In the genomic region with DNA sequence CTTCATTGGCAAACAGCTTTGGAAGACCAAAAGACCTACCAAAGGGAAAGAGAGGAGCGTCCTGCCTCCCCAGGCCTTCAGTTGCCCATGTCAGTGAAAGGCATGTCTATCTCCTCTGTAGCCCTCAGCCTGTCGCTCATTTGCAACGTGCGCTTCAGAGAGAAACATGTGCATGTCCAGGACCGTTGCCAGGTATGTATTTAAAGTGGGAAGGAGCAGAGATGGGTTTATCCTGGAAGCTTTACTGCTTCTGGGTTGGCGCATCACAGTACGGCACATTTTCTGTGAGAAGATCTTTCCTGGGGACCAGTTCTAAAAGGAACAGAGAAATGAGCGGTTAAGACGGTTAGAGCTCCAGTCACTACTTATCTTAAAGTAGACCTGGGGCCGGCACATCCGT, we compare ENCODE assay signal across 20 mouse cellular contexts.
"Had no signal": no experiment of that assay in that cellular context is flagged by ENCODE, and none has a peak within 500 bp of the region (broad histone marks: within the 10 kb centered on the region; RNA-seq: fewer than 3 reads in every experiment).

No protein-coding gene starts in this region.

- ATAC-seq: forebrain, embryonic 13.5 days; forebrain, embryonic 14.5 days; forebrain, embryonic 15.5 days; forebrain, embryonic 16.5 days; forebrain, postnatal 0 days had no signal

- DNase-seq: cerebellum, adult 9-10 months; cerebellum, adult 9-11 months; cerebellum, postnatal 10 days; cerebellum, postnatal 14 days; cerebellum, postnatal 25 days; cerebellum, postnatal 36 days; embryo, embryonic 11 days; forebrain, postnatal 0 days; gastrocnemius, adult 2 months; gastrocnemius, postnatal 10 days; gastrocnemius, postnatal 14 days; gastrocnemius, postnatal 25 days; gastrocnemius, postnatal 36 days; heart, adult 11 months; heart, adult 18-20 months; heart, adult 2 months had no signal
